Mouse (Mus musculus) kidney, postnatal 14 days (tissue): ENCODE measurements around the gene Scd2.
"Not testable (repeated sequence)": the region's sequence is repeated elsewhere in the genome, so short reads cannot be mapped to it uniquely, and the experiment has no call there.

Experiments used
- DNase-seq: peaks from one replicate; pipeline ENCODE4 v3.0.0; 2022; ENCODE audit warnings: mixed read lengths

Gene Scd2

GRCm38 (mm10) chr19:44292941-44293768 is at the start of gene Scd2:
TSS of gene Scd2 (plus strand) at chr19:44293674.
- no peak for DNase-seq

- DNase-seq = peak; percentile 50
Observed at GRCm38 (mm10) chr19:44245761-44246171, 47.7 kb upstream of the Scd2 start.

- DNase-seq = no peak
Observed at GRCm38 (mm10) chr19:44246341-44246911, 47.0 kb upstream of the Scd2 start.

- DNase-seq = no peak
Observed at GRCm38 (mm10) chr19:44247281-44248080, 46.0 kb upstream of the Scd2 start.

- DNase-seq = peak; percentile 97
Observed at GRCm38 (mm10) chr19:44248081-44248853, 45.2 kb upstream of the Scd2 start.

- DNase-seq = no peak
Observed at GRCm38 (mm10) chr19:44248854-44249351, 44.6 kb upstream of the Scd2 start.

GRCm38 (mm10) chr19:44251138-44251537 is 42.3 kb upstream of the Scd2 start:
- not testable (repeated sequence) for DNase-seq

- no peak for DNase-seq
Observed at GRCm38 (mm10) chr19:44251936-44252558, 41.4 kb upstream of the Scd2 start.

GRCm38 (mm10) chr19:44254106-44254505 is 39.4 kb upstream of the Scd2 start:
- DNase-seq = not testable (repeated sequence)

GRCm38 (mm10) chr19:44257377-44257966 is 36.0 kb upstream of the Scd2 start:
- DNase-seq = no peak

GRCm38 (mm10) chr19:44259484-44259883 is 34.0 kb upstream of the Scd2 start:
- no peak for DNase-seq

GRCm38 (mm10) chr19:44260487-44260886 is 33.0 kb upstream of the Scd2 start:
- no peak for DNase-seq

GRCm38 (mm10) chr19:44261774-44262173 is 31.7 kb upstream of the Scd2 start:
- DNase-seq = no peak

GRCm38 (mm10) chr19:44263581-44263980 is 29.9 kb upstream of the Scd2 start:
- DNase-seq = no peak

GRCm38 (mm10) chr19:44264226-44264625 is 29.2 kb upstream of the Scd2 start:
- no peak for DNase-seq

- DNase-seq = no peak
Observed at GRCm38 (mm10) chr19:44265300-44265699, 28.2 kb upstream of the Scd2 start.

GRCm38 (mm10) chr19:44265911-44266337 is 27.6 kb upstream of the Scd2 start:
- DNase-seq = no peak

GRCm38 (mm10) chr19:44266458-44266823 is 27.0 kb upstream of the Scd2 start:
- no peak for DNase-seq

GRCm38 (mm10) chr19:44266824-44267498 is 26.5 kb upstream of the Scd2 start:
- DNase-seq = peak; percentile 90

- no peak for DNase-seq
Observed at GRCm38 (mm10) chr19:44267499-44268002, 25.9 kb upstream of the Scd2 start.

- DNase-seq = no peak
Observed at GRCm38 (mm10) chr19:44273711-44274110, 19.8 kb upstream of the Scd2 start.
